Mouse (Mus musculus) heart, adult 2 months (tissue): ENCODE results near the gene 1700015G11Rik.

Experiments used
- CTCF ChIP-seq: fragments of 200-600 bp; IDR thresholded peaks from 2 replicates; pipeline ENCODE4 v1.8.1; 2022; ENCODE audit warnings: antibody characterized with exemption, mild to moderate bottlenecking, moderate library complexity
- EP300 ChIP-seq: fragments of 200-500 bp; IDR thresholded peaks from 2 replicates; pipeline ENCODE4 v1.6.1; 2011; ENCODE audit warnings: low read depth, low read length, control low read depth; ENCODE audit not compliant: insufficient read depth
- POLR2A ChIP-seq: fragments of 200-500 bp; IDR thresholded peaks from 2 replicates; pipeline ENCODE4 v1.6.1; 2011; ENCODE audit warnings: mild to moderate bottlenecking, low read depth, low read length, control low read depth; ENCODE audit not compliant: insufficient read depth

- no peak for TF ChIP-seq POLR2A
- TF ChIP-seq CTCF, result no peak
- TF ChIP-seq EP300, result no peak
Measured at GRCm38 (mm10) chr7:51991020-51991419, 24.5 kb downstream of the 1700015G11Rik start.
